Mouse (Mus musculus): ENCODE results near the gene Hspbap1. TPM values are rescaled to one million over a fixed set of nuclear protein-coding genes. Genes with fewer than 3 reads are reported as not detected.

Gene Hspbap1
- total and polyA plus RNA-seq, 3 experiments: 13.6 to 15.9 (median 15.3) TPM

- TF ChIP-seq CHD2 (IDR thresholded peaks at IDR 0.05; ENCODE audit: low read length): no peak
These were observed 36.9 kb downstream of the Hspbap1 start (continued) for GRCm38 (mm10) chr16:35806973-35807662.

DNA sequence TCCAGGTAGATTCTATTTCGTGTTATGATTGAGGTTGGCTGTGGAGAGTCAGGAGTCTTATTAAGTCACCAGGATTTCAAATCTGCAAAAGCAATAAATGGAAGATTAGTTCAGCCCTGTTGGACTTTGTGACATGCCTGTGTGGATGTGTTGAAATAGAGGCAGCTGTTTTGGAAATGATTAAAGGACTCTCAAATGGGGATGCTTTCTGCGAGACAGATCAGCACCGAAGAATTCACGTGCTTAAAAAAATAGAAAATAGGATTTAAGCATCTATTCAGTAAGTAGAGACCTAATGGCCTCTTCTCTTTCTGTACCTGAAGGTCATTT lies 37.5 kb downstream of the Hspbap1 start:
- no peak for DNase-seq (ENCODE audit: extremely low read depth)
- Histone ChIP-seq H3K4me2 (ENCODE audit: insufficient read depth, low read depth, poor library complexity, severe bottlenecking) (no peak overlapping the region), H3K79me2 (replicated peaks; ENCODE audit: control insufficient read depth, extremely low read depth, insufficient read depth, poor library complexity, severe bottlenecking) (no peaks in the 10 kb centered on the region), H3K9ac (ENCODE audit: insufficient read depth, low read depth) (no peak overlapping the region), H3K27me3 (replicated peaks) (no peaks in the 10 kb centered on the region), H3K36me3 (replicated peaks in 1 of 2; ENCODE audit: control insufficient read depth in 1 of 2, insufficient read depth in 1 of 2, low read length in 1 of 2) (peaks cover 0 to 55% of the 10 kb centered on the region in 2 experiments), H3K4me1 (ENCODE audit: control insufficient read depth in 1 of 2, insufficient read depth in 2 of 2) (peaks cover 0 to 4% of the 10 kb centered on the region in 2 experiments; a peak in 2 of 4 replicates), H3K4me3 (replicated peaks in 1 of 3; ENCODE audit: low read depth in 2 of 3, low read length in 2 of 3, poor library complexity in 1 of 3) (no peak overlapping the region), H3K27ac (ENCODE audit: insufficient read depth, low read depth) (no peak overlapping the region), H3K9me3 (replicated peaks; ENCODE audit: low read length) (no peaks in the 10 kb centered on the region)
- dilution Hi-C loops (cut with MboI; ENCODE audit: extremely low pct_ligation_motif_present, extremely low pct_unique_long_range_greater_than_20kb, low sequenced_read_pairs) (no loop called here), in situ Hi-C loops (cut with MboI; ENCODE audit: low pct_ligation_motif_present, low pct_unique_long_range_greater_than_20kb, low sequenced_read_pairs) (no loop called here)
- TF ChIP-seq USF2 (conservative IDR thresholded peaks at IDR 0.05; ENCODE audit: low read depth, low read length) (no peak), NRF1 (IDR thresholded peaks at IDR 0.05; ENCODE audit: low read depth, low read length) (no peak), UBTF (IDR thresholded peaks at IDR 0.05; ENCODE audit: low read depth, low read length) (no peak), MAZ (IDR thresholded peaks at IDR 0.05; ENCODE audit: low read depth, low read length) (no peak), E2F4 (IDR thresholded peaks at IDR 0.05; ENCODE audit: insufficient replicate concordance, low read depth, low read length) (no peak), CTCF (conservative IDR thresholded peaks at IDR 0.05 in 1 of 2, IDR thresholded peaks at IDR 0.05 in 1 of 2; ENCODE audit: low read depth in 2 of 2, low read length in 2 of 2) (no peak), CHD2 (IDR thresholded peaks at IDR 0.05; ENCODE audit: low read length) (no peak), ZNF384 (IDR thresholded peaks at IDR 0.05; ENCODE audit: low read depth, low read length) (no peak), KAT2A (IDR thresholded peaks at IDR 0.05; ENCODE audit: insufficient replicate concordance, low read length) (no peak), NELFE (IDR thresholded peaks at IDR 0.05; ENCODE audit: low read depth, low read length) (no peak), RCOR1 (conservative IDR thresholded peaks at IDR 0.05; ENCODE audit: low read depth, low read length) (no peak), POLR2A (IDR thresholded peaks at IDR 0.05; ENCODE audit: low read depth, low read length) (no peak), TBP (conservative IDR thresholded peaks at IDR 0.05; ENCODE audit: low read depth, low read length) (no peak), GABPA (IDR thresholded peaks at IDR 0.05; ENCODE audit: insufficient replicate concordance, low read depth, low read length) (no peak)

DNA sequence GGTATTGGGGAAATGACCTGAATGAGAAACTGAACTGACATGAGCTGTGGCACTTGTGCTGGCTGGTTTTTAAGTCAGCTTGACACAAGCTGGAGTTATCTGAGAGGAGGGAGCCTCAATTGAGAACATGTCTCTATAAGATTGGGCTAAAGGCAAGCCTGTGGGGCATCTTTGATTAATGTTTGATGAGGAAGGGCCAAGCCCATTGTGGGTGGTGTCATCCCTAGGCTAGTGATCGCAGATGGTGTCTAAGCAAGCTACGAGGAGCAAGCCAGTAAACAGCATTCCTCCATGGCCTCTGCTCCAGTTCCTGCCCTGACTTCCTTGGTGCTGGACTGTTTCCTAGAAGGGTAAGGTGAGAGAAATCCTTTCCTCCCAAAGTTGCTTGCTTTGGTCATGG lies 38.7 kb downstream of the Hspbap1 start:
- no peaks in the 10 kb centered on the region for H3K4me1 ChIP-seq (ENCODE audit: control insufficient read depth in 1 of 2, insufficient read depth in 2 of 2)
- no peaks in the 10 kb centered on the region for H3K27me3 ChIP-seq (replicated peaks)
- DNase-seq (ENCODE audit: extremely low read depth): no peak
- no peak overlapping the region for H3K9ac ChIP-seq (ENCODE audit: insufficient read depth, low read depth)
- H3K36me3 ChIP-seq (replicated peaks in 1 of 2; ENCODE audit: control insufficient read depth in 1 of 2, insufficient read depth in 1 of 2, low read length in 1 of 2): peaks cover under 1 to 58% of the 10 kb centered on the region in 2 experiments
- no peaks in the 10 kb centered on the region for H3K79me2 ChIP-seq (replicated peaks; ENCODE audit: control insufficient read depth, extremely low read depth, insufficient read depth, poor library complexity, severe bottlenecking)
- dilution Hi-C loops (cut with MboI; ENCODE audit: extremely low pct_ligation_motif_present, extremely low pct_unique_long_range_greater_than_20kb, low sequenced_read_pairs) (no loop called here), in situ Hi-C loops (cut with MboI; ENCODE audit: low pct_ligation_motif_present, low pct_unique_long_range_greater_than_20kb, low sequenced_read_pairs) (no loop called here)
- no peak overlapping the region for H3K4me3 ChIP-seq (replicated peaks in 1 of 3; ENCODE audit: low read depth in 2 of 3, low read length in 2 of 3, poor library complexity in 1 of 3)
- H3K9me3 ChIP-seq (replicated peaks; ENCODE audit: low read length): no peaks in the 10 kb centered on the region
- no peak overlapping the region for H3K4me2 ChIP-seq (ENCODE audit: insufficient read depth, low read depth, poor library complexity, severe bottlenecking)
- no peak overlapping the region for H3K27ac ChIP-seq (ENCODE audit: insufficient read depth, low read depth)
- TF ChIP-seq ZNF384 (IDR thresholded peaks at IDR 0.05; ENCODE audit: low read depth, low read length) (no peak), RCOR1 (conservative IDR thresholded peaks at IDR 0.05; ENCODE audit: low read depth, low read length) (no peak), ZKSCAN1 (IDR thresholded peaks at IDR 0.05; ENCODE audit: borderline replicate concordance, low read depth, low read length) (no peak), GABPA (IDR thresholded peaks at IDR 0.05; ENCODE audit: insufficient replicate concordance, low read depth, low read length) (no peak)

All from CH12.LX (cell line).